ENCODE assay signal across 10 mouse cellular contexts in genomic region chr13:96541381-96541780, GRCm38 (mm10). TPM values are rescaled to one million over a fixed set of nuclear protein-coding genes. Genes with fewer than 3 reads are reported as not detected.
DNase-seq lines count a peak whose midpoint lies in the region; ATAC-seq lines count a peak whose summit lies in the region.
"Had no signal": no experiment of that assay in that cellular context is flagged by ENCODE, and none has a peak within 500 bp of the region (broad histone marks: within the 10 kb centered on the region; RNA-seq: fewer than 3 reads in every experiment).

No protein-coding gene starts in this region.

- peaks cover 30% of the 10 kb centered on the region for H3K4me1 ChIP-seq in megakaryocyte, embryonic 14.5 days
- H3K4me1 ChIP-seq in liver, embryonic 12.5 days, result peaks cover 32% of the 10 kb centered on the region

- no peak overlapping the region for H3K27ac ChIP-seq in liver, embryonic 12.5 days

- H3K9me3 ChIP-seq in megakaryocyte, embryonic 14.5 days, result no peaks in the 10 kb centered on the region
- H3K9me3 ChIP-seq in liver, embryonic 12.5 days (replicated peaks), result no peaks in the 10 kb centered on the region

- peak; percentile 6 for DNase-seq in embryo, embryonic 10.5 days (ENCODE audit: low spot score)
- DNase-seq in embryo, embryonic 11 days, result no peak
- no peak for DNase-seq in cerebellum, adult 11-12 months
- DNase-seq in layer of hippocampus, postnatal 10 days (ENCODE audit: low spot score in 2 of 2), result no peak
- no peak for DNase-seq in cerebellum, postnatal 10 days
- DNase-seq: right cerebral cortex, postnatal 4 days had no signal

- H3K4me2 ChIP-seq in liver, embryonic 12.5 days, result peak overlapping the region; percentile 89

- H3K36me3 ChIP-seq in megakaryocyte, embryonic 14.5 days (replicated peaks; ENCODE audit: low read length), result peaks cover 6% of the 10 kb centered on the region
- no peaks in the 10 kb centered on the region for H3K36me3 ChIP-seq in liver, embryonic 12.5 days

- peak overlapping the region; percentile 99 for H3K4me3 ChIP-seq in megakaryocyte, embryonic 14.5 days (replicated peaks)
- peak overlapping the region; percentile 98 for H3K4me3 ChIP-seq in liver, embryonic 12.5 days

- no peak for ATAC-seq in megakaryocyte, adult 5-6 weeks (ENCODE audit: poor library complexity, severe bottlenecking)
- no peak for ATAC-seq in liver, embryonic 12.5 days

- peak overlapping the region; percentile 75 for H3K9ac ChIP-seq in liver, embryonic 12.5 days

- 18% methylated on average over 2 of the region's 2 CpGs for WGBS in liver, embryonic 12.5 days (ENCODE audit: insufficient replicate concordance)

- H3K27me3 ChIP-seq in megakaryocyte, embryonic 14.5 days (replicated peaks), result no peaks in the 10 kb centered on the region
- H3K27me3 ChIP-seq in liver, embryonic 12.5 days (replicated peaks), result no peaks in the 10 kb centered on the region

RNA-seq across cellular contexts. Expression of gene Polk, which starts 1.0 kb away (rescaled TPM):
- polyA plus RNA-seq in megakaryocyte, embryonic 14.5 days (2012; ENCODE audit: insufficient read depth, low replicate concordance), result 0.57 TPM in 1 of 2 replicates, not detected in the other
- total RNA-seq in megakaryocyte, adult 5-6 weeks (2015), result 9.5 and 16.5 TPM in 2 replicates
- total RNA-seq in megakaryocyte, adult 5-6 weeks (2017), result 7.7 and 9.5 TPM in 2 replicates
- polyA plus RNA-seq in liver, embryonic 12.5 days (2016; fragmentation: Nextera tagmentation; extraction: Ambion mirVana), result 6.2 and 6.9 TPM in 2 replicates
- 10 to 100 TPM in 1 of 2 experiments, 1 to 10 TPM in 1; 9.8 to 10.2 TPM for total RNA-seq in layer of hippocampus, postnatal 10 days (2021)

RNA-seq across cellular contexts. Expression of gene Col4a3bp, which starts 1.0 kb away (rescaled TPM):
- polyA plus RNA-seq in megakaryocyte, embryonic 14.5 days (2012; ENCODE audit: insufficient read depth, low replicate concordance), result 2.6 and 11.2 TPM in 2 replicates
- 45.6 and 58.8 TPM in 2 replicates for total RNA-seq in megakaryocyte, adult 5-6 weeks (2015)
- 88.5 and 101 TPM in 2 replicates for total RNA-seq in megakaryocyte, adult 5-6 weeks (2017)
- polyA plus RNA-seq in liver, embryonic 12.5 days (2016; fragmentation: Nextera tagmentation; extraction: Ambion mirVana), result 6.7 and 7.5 TPM in 2 replicates
- total RNA-seq in layer of hippocampus, postnatal 10 days (2021), result 10 to 100 TPM; 59.4 to 60.0 TPM

RNA-seq across cellular contexts. Expression of gene Gm17622, which starts 50.8 kb away (rescaled TPM):
- polyA plus RNA-seq in megakaryocyte, embryonic 14.5 days (2012; ENCODE audit: insufficient read depth, low replicate concordance), result not detected in 2 replicates
- not detected in 2 replicates for total RNA-seq in megakaryocyte, adult 5-6 weeks (2015)
- total RNA-seq in megakaryocyte, adult 5-6 weeks (2017), result not detected in 2 replicates
- not detected in 2 replicates for polyA plus RNA-seq in liver, embryonic 12.5 days (2016; fragmentation: Nextera tagmentation; extraction: Ambion mirVana)
- not detected for total RNA-seq in layer of hippocampus, postnatal 10 days (2021)
- polyA plus RNA-seq: large intestine, adult 2 months had no signal
